Mouse (Mus musculus): ENCODE measurements around the gene Mtif2. TPM values are rescaled to one million over a fixed set of nuclear protein-coding genes. Genes with fewer than 3 reads are reported as not detected.

Mtif2 gene
- 21.1 and 26.5 TPM in 2 replicates for polyA plus RNA-seq (2012; rRNA removed)
- polyA plus RNA-seq (2014; fragmentation: Nextera tagmentation; extraction: Ambion mirVana), result 31.2 and 34.9 TPM in 2 replicates

- peaks cover 4% of the 10 kb centered on the region; the same call in 1 of the 2 replicates for H3K4me1 ChIP-seq (ENCODE audit: control insufficient read depth, insufficient read depth, low read length)
- H3K27ac ChIP-seq (replicated peaks; ENCODE audit: low read depth, low read length), result peak within 1 kb of the TSS; percentile 86
- 3% methylated on average over 42 of the region's 47 CpGs for WGBS
- ATAC-seq (ENCODE audit: low FRiP score, low read depth), result peak; percentile 92
- peak within 1 kb of the TSS; percentile 68 for H3K4me2 ChIP-seq (replicated peaks; ENCODE audit: low read depth, low read length, severe bottlenecking)
- peak; percentile 76; the same call in 1 of the 2 replicates for TF ChIP-seq POLR2A (IDR thresholded peaks at IDR 0.05; ENCODE audit: borderline replicate concordance, extremely low read depth, insufficient read depth, insufficient read length)
- peak; percentile 86 for DNase-seq (ENCODE audit: low spot score)
- H3K9me3 ChIP-seq (ENCODE audit: control insufficient read depth, low read length), result no peaks in the 10 kb centered on the region
- peak within 1 kb of the TSS; percentile 65 for H3K4me3 ChIP-seq (replicated peaks; ENCODE audit: low read length)
- peaks cover 5% of the 10 kb centered on the region for H3K36me3 ChIP-seq (ENCODE audit: control insufficient read depth, insufficient read depth, low read length)
- H3K9ac ChIP-seq (ENCODE audit: low read depth, low read length, severe bottlenecking), result peak within 1 kb of the TSS; percentile 79
- no peaks in the 10 kb centered on the region for H3K27me3 ChIP-seq (ENCODE audit: control insufficient read depth, insufficient read depth, low read length)
Measured at GRCm38 (mm10) chr11:29525988-29526794, at the start of gene Mtif2. Mtif2 (plus strand) TSS chr11:29526408.

- Histone ChIP-seq H3K4me1 (ENCODE audit: control insufficient read depth, insufficient read depth, low read length) (no peaks in the 10 kb centered on the region), H3K9me3 (ENCODE audit: control insufficient read depth, low read length) (no peaks in the 10 kb centered on the region), H3K4me2 (replicated peaks; ENCODE audit: low read depth, low read length, severe bottlenecking) (no peak overlapping the region), H3K36me3 (ENCODE audit: control insufficient read depth, insufficient read depth, low read length) (peaks cover 28% of the 10 kb centered on the region), H3K27me3 (ENCODE audit: control insufficient read depth, insufficient read depth, low read length) (no peaks in the 10 kb centered on the region), H3K4me3 (replicated peaks; ENCODE audit: low read length) (no peak overlapping the region), H3K9ac (ENCODE audit: low read depth, low read length, severe bottlenecking) (no peak overlapping the region), H3K27ac (replicated peaks; ENCODE audit: low read depth, low read length) (no peak overlapping the region)
- DNase-seq (ENCODE audit: low spot score), result no peak
- WGBS, result 100% methylated on average over 1 of the region's 1 CpGs
- TF ChIP-seq POLR2A (IDR thresholded peaks at IDR 0.05; ENCODE audit: borderline replicate concordance, extremely low read depth, insufficient read depth, insufficient read length), result no peak
- no peak for ATAC-seq (ENCODE audit: low FRiP score, low read depth)
Measured at GRCm38 (mm10) chr11:29493135-29493534, 33.1 kb upstream of the Mtif2 start.

GRCm38 (mm10) chr11:29496962-29497361, 29.2 kb upstream of the Mtif2 start:
- no peak overlapping the region for H3K9ac ChIP-seq (ENCODE audit: low read depth, low read length, severe bottlenecking)
- H3K4me3 ChIP-seq (replicated peaks; ENCODE audit: low read length), result no peak overlapping the region
- peaks cover 33% of the 10 kb centered on the region for H3K36me3 ChIP-seq (ENCODE audit: control insufficient read depth, insufficient read depth, low read length)
- no peaks in the 10 kb centered on the region for H3K4me1 ChIP-seq (ENCODE audit: control insufficient read depth, insufficient read depth, low read length)
- TF ChIP-seq POLR2A (IDR thresholded peaks at IDR 0.05; ENCODE audit: borderline replicate concordance, extremely low read depth, insufficient read depth, insufficient read length), result no peak
- no peak for ATAC-seq (ENCODE audit: low FRiP score, low read depth)
- H3K9me3 ChIP-seq (ENCODE audit: control insufficient read depth, low read length), result no peaks in the 10 kb centered on the region
- H3K4me2 ChIP-seq (replicated peaks; ENCODE audit: low read depth, low read length, severe bottlenecking), result no peak overlapping the region
- no peak for DNase-seq (ENCODE audit: low spot score)
- H3K27ac ChIP-seq (replicated peaks; ENCODE audit: low read depth, low read length), result no peak overlapping the region
- no peaks in the 10 kb centered on the region for H3K27me3 ChIP-seq (ENCODE audit: control insufficient read depth, insufficient read depth, low read length)
- WGBS, result 68% methylated on average over 3 of the region's 3 CpGs

GRCm38 (mm10) chr11:29503948-29504893, 22.0 kb upstream of the Mtif2 start:
- Histone ChIP-seq H3K27ac (replicated peaks; ENCODE audit: low read depth, low read length) (no peak overlapping the region), H3K27me3 (ENCODE audit: control insufficient read depth, insufficient read depth, low read length) (no peaks in the 10 kb centered on the region), H3K4me2 (replicated peaks; ENCODE audit: low read depth, low read length, severe bottlenecking) (no peak overlapping the region), H3K9ac (ENCODE audit: low read depth, low read length, severe bottlenecking) (no peak overlapping the region), H3K4me1 (ENCODE audit: control insufficient read depth, insufficient read depth, low read length) (no peaks in the 10 kb centered on the region), H3K4me3 (replicated peaks; ENCODE audit: low read length) (no peak overlapping the region), H3K9me3 (ENCODE audit: control insufficient read depth, low read length) (no peaks in the 10 kb centered on the region), H3K36me3 (ENCODE audit: control insufficient read depth, insufficient read depth, low read length) (peaks cover 41% of the 10 kb centered on the region)
- ATAC-seq (ENCODE audit: low FRiP score, low read depth) (no peak), DNase-seq (ENCODE audit: low spot score) (no peak)
- no peak for TF ChIP-seq POLR2A (IDR thresholded peaks at IDR 0.05; ENCODE audit: borderline replicate concordance, extremely low read depth, insufficient read depth, insufficient read length)
- WGBS, result 94% methylated on average over 10 of the region's 10 CpGs
